Mouse (Mus musculus) CH12.LX (cell line): ENCODE data around the gene Kctd19. TPM values are rescaled to one million over a fixed set of nuclear protein-coding genes. Genes with fewer than 3 reads are reported as not detected.

Experiments
- DNase-seq: peaks from one replicate; pipeline ENCODE4 v3.0.0-alpha.2; 2013; ENCODE audit errors: extremely low read depth
- H3K27ac ChIP-seq: 2 replicates; pipeline ENCODE4 v1.5.1; 2012; ENCODE audit warnings: low read depth, mild to moderate bottlenecking, control low read depth, moderate library complexity; ENCODE audit not compliant: insufficient read depth
- H3K27me3 ChIP-seq: replicated peaks from 2 replicates; pipeline ENCODE3; 2012; ENCODE audit warnings: inconsistent platforms
- H3K36me3 ChIP-seq, 2 experiments: replicated peaks in 1 of 2; 2 replicates each; pipeline versions ENCODE3 to v1.6.1; 2012; ENCODE audit warnings: inconsistent platforms in 1 of 2, low read length in 1 of 2, mild to moderate bottlenecking in 1 of 2, mixed read lengths in 1 of 2, moderate library complexity in 1 of 2; ENCODE audit not compliant: control insufficient read depth in 1 of 2, insufficient read depth in 1 of 2
- H3K4me1 ChIP-seq, 2 experiments: 2 replicates each; pipeline ENCODE4 v1.6.1; 2012; ENCODE audit warnings: inconsistent platforms in 1 of 2, moderate library complexity in 1 of 2; ENCODE audit not compliant: insufficient read depth in 2 of 2, control insufficient read depth in 1 of 2
- H3K4me2 ChIP-seq: 2 replicates; pipeline ENCODE4 v1.6.1; 2012; ENCODE audit warnings: low read depth, mild to moderate bottlenecking, control low read depth; ENCODE audit not compliant: poor library complexity, insufficient read depth, severe bottlenecking
- H3K4me3 ChIP-seq, 3 experiments: fragments of 150-350 bp in 1 of 3; sonication (generic) in 1 of 3; replicated peaks in 1 of 3; 2 replicates each; pipeline versions ENCODE3 to v1.5.1; 2011 to 2012; ENCODE audit warnings: low read depth in 2 of 3, low read length in 2 of 3, mild to moderate bottlenecking in 2 of 3, moderate library complexity in 2 of 3, control low read depth in 1 of 3, improper control_type of control experiment in 1 of 3, inconsistent platforms in 1 of 3, mixed read lengths in 1 of 3; ENCODE audit not compliant: poor library complexity in 1 of 3
- H3K79me2 ChIP-seq: replicated peaks from 2 replicates; pipeline ENCODE4 v1.6.1; 2012; ENCODE audit warnings: mild to moderate bottlenecking, moderate library complexity; ENCODE audit not compliant: control insufficient read depth, poor library complexity, insufficient read depth, severe bottlenecking; ENCODE audit errors: extremely low read depth
- H3K9ac ChIP-seq: 2 replicates; pipeline ENCODE4 v1.6.1; 2012; ENCODE audit warnings: low read depth, mild to moderate bottlenecking, control low read depth, moderate library complexity; ENCODE audit not compliant: insufficient read depth
- H3K9me3 ChIP-seq: replicated peaks from 2 replicates; pipeline ENCODE3; 2012; ENCODE audit warnings: low read length, inconsistent platforms, mixed read lengths
- CHD2 ChIP-seq: IDR thresholded peaks from 2 replicates; pipeline ENCODE4 v1.6.1; 2011; ENCODE audit warnings: low read length, improper control_type of control experiment
- ELF1 ChIP-seq: IDR thresholded peaks from 2 replicates; pipeline ENCODE4 v1.6.1; 2014; ENCODE audit warnings: low read depth, mild to moderate bottlenecking, inconsistent platforms, low read length, improper control_type of control experiment
- EP300 ChIP-seq: IDR thresholded peaks from 2 replicates; pipeline ENCODE4 v1.6.1; 2011; ENCODE audit warnings: low read length, improper control_type of control experiment
- HCFC1 ChIP-seq: IDR thresholded peaks from 2 replicates; pipeline ENCODE4 v1.6.1; 2012; ENCODE audit warnings: low read depth, mild to moderate bottlenecking, inconsistent platforms, low read length, improper control_type of control experiment
- JUND ChIP-seq: conservative IDR thresholded peaks from 2 replicates; pipeline ENCODE4 v1.6.1; 2011; ENCODE audit warnings: low read depth, low read length, improper control_type of control experiment
- KAT2A ChIP-seq: IDR thresholded peaks from 2 replicates; pipeline ENCODE4 v1.6.1; 2012; ENCODE audit warnings: low read length, improper control_type of control experiment, inconsistent platforms; ENCODE audit not compliant: insufficient replicate concordance
- MAX ChIP-seq: IDR thresholded peaks from 2 replicates; pipeline ENCODE4 v1.6.1; 2011; ENCODE audit warnings: low read length, improper control_type of control experiment
- MAZ ChIP-seq: IDR thresholded peaks from 2 replicates; pipeline ENCODE4 v1.6.1; 2012; ENCODE audit warnings: low read depth, mild to moderate bottlenecking, inconsistent platforms, low read length, improper control_type of control experiment, moderate library complexity
- MEF2A ChIP-seq: IDR thresholded peaks from 2 replicates; pipeline ENCODE4 v1.6.1; 2014; ENCODE audit warnings: low read depth, mild to moderate bottlenecking, inconsistent platforms, low read length, improper control_type of control experiment, borderline replicate concordance
- NELFE ChIP-seq: IDR thresholded peaks from 2 replicates; pipeline ENCODE4 v1.6.1; 2011; ENCODE audit warnings: low read depth, low read length, improper control_type of control experiment
- NRF1 ChIP-seq: IDR thresholded peaks from 2 replicates; pipeline ENCODE4 v1.6.1; 2014; ENCODE audit warnings: low read depth, mild to moderate bottlenecking, inconsistent platforms, low read length, improper control_type of control experiment, moderate library complexity
- RAD21 ChIP-seq: IDR thresholded peaks from 2 replicates; pipeline ENCODE4 v1.6.1; 2011; ENCODE audit warnings: low read depth, mild to moderate bottlenecking, low read length, improper control_type of control experiment, moderate library complexity
- RCOR1 ChIP-seq: conservative IDR thresholded peaks from 2 replicates; pipeline ENCODE4 v1.6.1; 2012; ENCODE audit warnings: low read depth, mild to moderate bottlenecking, inconsistent platforms, low read length, improper control_type of control experiment
- SIN3A ChIP-seq: IDR thresholded peaks from 2 replicates; pipeline ENCODE4 v1.6.1; 2012; ENCODE audit warnings: low read length, improper control_type of control experiment, inconsistent platforms
- SMC3 ChIP-seq: IDR thresholded peaks from 2 replicates; pipeline ENCODE4 v1.6.1; 2011; ENCODE audit warnings: low read depth, low read length, improper control_type of control experiment
- TBP ChIP-seq: conservative IDR thresholded peaks from 2 replicates; pipeline ENCODE4 v1.6.1; 2011; ENCODE audit warnings: low read depth, low read length, improper control_type of control experiment
- TCF12 ChIP-seq: IDR thresholded peaks from 2 replicates; pipeline ENCODE4 v1.6.1; 2014; ENCODE audit warnings: low read depth, mild to moderate bottlenecking, inconsistent platforms, low read length, improper control_type of control experiment
- USF2 ChIP-seq: conservative IDR thresholded peaks from 2 replicates; pipeline ENCODE4 v1.6.1; 2011; ENCODE audit warnings: low read depth, low read length, improper control_type of control experiment
- ZC3H11A ChIP-seq: IDR thresholded peaks from 2 replicates; pipeline ENCODE4 v1.6.1; 2012; ENCODE audit warnings: low read depth, mild to moderate bottlenecking, inconsistent platforms, low read length, improper control_type of control experiment
- ZMIZ1 ChIP-seq: IDR thresholded peaks from 2 replicates; pipeline ENCODE4 v1.6.1; 2012; ENCODE audit warnings: low read depth, mild to moderate bottlenecking, inconsistent platforms, low read length, improper control_type of control experiment
- dilution Hi-C: fragments of 300-500 bp; cut with MboI; formaldehyde crosslinking; loops from 2 replicates; pipeline ENCODE4 v1.14.3; 2020; ENCODE audit warnings: low sequenced_read_pairs; ENCODE audit not compliant: extremely low pct_unique_long_range_greater_than_20kb, extremely low pct_ligation_motif_present
- in situ Hi-C: fragments of 300-500 bp; cut with MboI; formaldehyde crosslinking; loops from 3 replicates; pipeline ENCODE4 v1.14.3; 2019; ENCODE audit warnings: low sequenced_read_pairs, low pct_ligation_motif_present, low pct_unique_long_range_greater_than_20kb, mixed read lengths
- polyA plus RNA-seq: library from polyadenylated mRNA; unstranded; fragments of >175 nt; gene quantifications from 2 replicates; pipeline ENCODE4 v1.2.1, GENCODE M21; 2012; ENCODE audit warnings: low read depth; ENCODE audit not compliant: insufficient read length
- total RNA-seq, 2 experiments: library from RNA; depleted of rRNA; stranded (reverse); fragments of 300-350 nt in 1 of 2; fragments of >200 nt in 1 of 2; gene quantifications; 2 replicates each; pipeline ENCODE4 v1.2.3; 2012 to 2014

The Kctd19 gene
- total and polyA plus RNA-seq, 3 experiments = 0.08 TPM; not detected in 2

DNA sequence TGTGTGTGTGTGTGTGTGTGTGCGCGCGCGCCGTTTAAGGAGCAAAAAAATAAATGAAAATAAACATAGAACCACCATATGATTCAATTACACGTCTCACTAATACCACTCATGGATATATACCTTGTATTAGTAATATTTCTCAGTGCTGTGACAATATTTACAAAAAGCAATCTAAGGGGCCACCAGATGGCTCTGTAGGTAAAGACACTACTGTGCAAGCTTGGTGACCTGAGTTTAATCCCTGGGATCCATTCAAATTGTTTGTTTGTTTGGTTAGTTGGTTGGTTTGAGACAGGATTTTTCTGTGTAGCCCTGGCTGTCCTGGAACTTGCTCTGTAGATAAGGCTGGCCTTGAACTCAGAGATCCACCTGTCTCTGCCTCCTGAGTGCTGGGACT lies 3.4 kb downstream of the Kctd19 start:
- H3K27me3 ChIP-seq = peaks cover 2% of the 10 kb centered on the region
- H3K9ac ChIP-seq = no peak overlapping the region
- no peak overlapping the region for H3K4me3 ChIP-seq
- H3K27ac ChIP-seq = no peak overlapping the region
- TF ChIP-seq RCOR1 = no peak
- TF ChIP-seq TBP = no peak
- TF ChIP-seq CHD2 = no peak
- dilution Hi-C loops = no loop called here
- DNase-seq = no peak
- H3K36me3 ChIP-seq = no peaks in the 10 kb centered on the region
- H3K4me1 ChIP-seq = no peaks in the 10 kb centered on the region
- in situ Hi-C loops = no loop called here
- peaks cover 2% of the 10 kb centered on the region for H3K9me3 ChIP-seq
- H3K79me2 ChIP-seq = no peaks in the 10 kb centered on the region
- no peak overlapping the region for H3K4me2 ChIP-seq

GRCm38 (mm10) chr8:105408331-105408730 lies 5.0 kb downstream of the Kctd19 start:
- in situ Hi-C loops (no loop called here), dilution Hi-C loops (no loop called here)
- TF ChIP-seq ZC3H11A (no peak), JUND (no peak), ZMIZ1 (no peak), KAT2A (no peak), SIN3A (no peak), HCFC1 (no peak)

GRCm38 (mm10) chr8:105406416-105406815 lies 6.9 kb downstream of the Kctd19 start:
- H3K36me3 ChIP-seq = no peaks in the 10 kb centered on the region
- no peak overlapping the region for H3K4me2 ChIP-seq
- no peaks in the 10 kb centered on the region for H3K9me3 ChIP-seq
- DNase-seq = no peak
- TF ChIP-seq JUND (no peak), NELFE (no peak), USF2 (no peak), RAD21 (no peak), TCF12 (no peak), SMC3 (no peak), MAX (no peak), CHD2 (no peak), ZMIZ1 (no peak), MEF2A (no peak), ELF1 (no peak), EP300 (no peak), NRF1 (no peak), MAZ (no peak)
- TF ChIP-seq, all 38 proteins: peak for 0
- dilution Hi-C loops (no loop called here), in situ Hi-C loops (no loop called here)
- H3K27me3 ChIP-seq = no peaks in the 10 kb centered on the region
- no peak overlapping the region for H3K9ac ChIP-seq
- H3K27ac ChIP-seq = no peak overlapping the region
- H3K79me2 ChIP-seq = no peaks in the 10 kb centered on the region
- no peak overlapping the region for H3K4me3 ChIP-seq
- H3K4me1 ChIP-seq = peaks cover 0 to under 1% of the 10 kb centered on the region in 2 experiments; a peak in 2 of 4 replicates

More at GRCm38 (mm10) chr8:105408331-105408730, 5.0 kb downstream of the Kctd19 start:
- no peaks in the 10 kb centered on the region for H3K79me2 ChIP-seq
- H3K4me3 ChIP-seq = no peak overlapping the region
- H3K4me2 ChIP-seq = no peak overlapping the region
- no peaks in the 10 kb centered on the region for H3K9me3 ChIP-seq
- no peak overlapping the region for H3K9ac ChIP-seq
- H3K27ac ChIP-seq = no peak overlapping the region
- DNase-seq = no peak
- no peaks in the 10 kb centered on the region; a peak in 1 of 4 replicates for H3K4me1 ChIP-seq
- no peaks in the 10 kb centered on the region for H3K27me3 ChIP-seq
- H3K36me3 ChIP-seq = no peaks in the 10 kb centered on the region
